Mouse (Mus musculus) CD8-positive naive resting alpha-beta T cell, adult 57 days (primary cell): ENCODE results near the gene Omt2b. TPM values are rescaled to one million over a fixed set of nuclear protein-coding genes. Genes with fewer than 3 reads are reported as not detected.

Source experiments
- total RNA-seq: library from RNA; stranded (reverse); gene quantifications from one replicate; pipeline ENCODE4 v1.2.4, GENCODE M21; 2023

The Omt2b gene
- total RNA-seq: not detected

GRCm38 (mm10) chr9:78327289-78327688 lies at the start of gene Omt2b:
Omt2b (plus strand) TSS chr9:78327589.

GRCm38 (mm10) chr9:78289723-78290122 lies 37.7 kb upstream of the Omt2b start, which contains the start of gene Gm10639:
Gm10639 (plus strand) TSS chr9:78289923.

GRCm38 (mm10) chr9:78314696-78315095 lies 12.7 kb upstream of the Omt2b start, which contains the start of gene Omt2a:
Omt2a (minus strand) TSS chr9:78314796.

GRCm38 (mm10) chr9:78355611-78356010 lies 28.2 kb downstream of the Omt2b start, which contains the start of gene Gsta2:
Gsta2 (minus strand) TSS chr9:78355788.

GRCm38 (mm10) chr9:78367959-78368358 lies 40.6 kb downstream of the Omt2b start, which contains the start of gene Dppa5a:
Dppa5a (minus strand) TSS chr9:78368177.

GRCm38 (mm10) chr9:78378113-78378785 lies 50.9 kb downstream of the Omt2b start, which contains the start of gene Ooep:
Ooep (minus strand) TSS chr9:78378725.

Other genes with a start within 250 kb of the Omt2b start
- gene Fbxo9, start 218.5 kb upstream of the Omt2b start, total RNA-seq: 44.6 TPM
- gene Ick, start 218.4 kb upstream of the Omt2b start, total RNA-seq: 6.9 TPM
- gene Gsta4, start 144.8 kb upstream of the Omt2b start, total RNA-seq: 0.73 TPM
- not detected for gene Gsta1, start 96.9 kb upstream of the Omt2b start, total RNA-seq
- not detected for gene Gm3776, start 70.5 kb upstream of the Omt2b start, total RNA-seq
- not detected for gene Gm10639, start 37.7 kb upstream of the Omt2b start, total RNA-seq
- not detected for gene Omt2a, start 12.8 kb upstream of the Omt2b start, total RNA-seq
- gene Gsta2, start 28.2 kb downstream of the Omt2b start, total RNA-seq: not detected
- gene Dppa5a, start 40.6 kb downstream of the Omt2b start, total RNA-seq: not detected
- not detected for gene Ooep, start 51.1 kb downstream of the Omt2b start, total RNA-seq
- 1.4 TPM for gene Ddx43, start 68.2 kb downstream of the Omt2b start, total RNA-seq
- 3.1 TPM for gene Cgas, start 115.6 kb downstream of the Omt2b start, total RNA-seq
- 28.4 TPM for gene Mto1, start 120.6 kb downstream of the Omt2b start, total RNA-seq
- not detected for gene Gm17324, start 121.2 kb downstream of the Omt2b start, total RNA-seq
- 12,055 TPM for gene Eef1a1, start 161.6 kb downstream of the Omt2b start, total RNA-seq